Mouse (Mus musculus) urinary bladder, postnatal 25 days (tissue): ENCODE data around the gene Spata13.

ENCODE experiments used
- DNase-seq: peaks from one replicate; pipeline ENCODE4 v3.0.0; 2022; ENCODE audit warnings: low spot score

Spata13 gene

GRCm38 (mm10) chr14:60712289-60712830 lies 78.6 kb downstream of the Spata13 start:
- DNase-seq, result no peak

GRCm38 (mm10) chr14:60715686-60716085 lies 81.9 kb downstream of the Spata13 start:
- DNase-seq, result no peak

DNA sequence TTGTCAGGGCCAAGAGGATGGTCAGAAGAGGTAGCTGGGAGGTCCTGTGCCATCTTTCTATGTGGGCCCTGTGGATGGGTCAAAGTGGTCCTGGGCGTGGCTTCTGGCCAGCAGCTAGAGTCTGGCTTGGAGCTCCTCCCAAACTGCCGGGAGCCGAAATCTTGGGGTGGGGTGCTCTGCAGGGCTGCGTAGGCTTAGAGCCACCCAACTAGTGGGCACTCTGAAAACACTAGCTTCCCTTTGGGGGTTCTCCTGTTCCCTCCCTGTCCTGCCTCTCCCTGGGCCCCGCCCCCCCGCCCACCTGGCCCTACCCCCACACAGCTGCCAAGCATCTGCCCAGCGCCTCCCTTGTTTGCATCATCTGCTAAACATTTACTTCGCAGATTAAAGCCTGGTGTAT lies 87.5 kb downstream of the Spata13 start:
- DNase-seq, result no peak

- DNase-seq, result no peak
Observed at GRCm38 (mm10) chr14:60721938-60722337, 88.1 kb downstream of the Spata13 start.

DNA sequence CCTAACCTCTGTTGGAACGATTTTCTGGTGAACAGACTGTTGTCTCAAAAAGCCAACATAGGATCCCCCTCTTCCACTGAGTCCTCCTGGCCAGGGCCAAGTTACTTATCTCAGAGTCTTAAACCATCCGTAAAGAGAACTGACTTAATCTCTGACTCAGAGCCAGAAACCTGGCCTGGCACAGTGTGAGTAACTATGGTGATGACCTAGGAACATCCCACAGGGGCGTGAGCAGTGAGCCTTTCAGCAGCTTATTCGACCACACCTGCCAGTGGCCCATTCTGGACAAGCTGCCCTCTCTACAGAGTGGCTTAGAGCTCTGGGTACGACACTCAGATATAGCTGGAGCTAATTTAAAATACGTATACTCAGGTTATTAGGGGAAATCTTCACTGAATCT lies 92.3 kb downstream of the Spata13 start:
- DNase-seq, result no peak

DNA sequence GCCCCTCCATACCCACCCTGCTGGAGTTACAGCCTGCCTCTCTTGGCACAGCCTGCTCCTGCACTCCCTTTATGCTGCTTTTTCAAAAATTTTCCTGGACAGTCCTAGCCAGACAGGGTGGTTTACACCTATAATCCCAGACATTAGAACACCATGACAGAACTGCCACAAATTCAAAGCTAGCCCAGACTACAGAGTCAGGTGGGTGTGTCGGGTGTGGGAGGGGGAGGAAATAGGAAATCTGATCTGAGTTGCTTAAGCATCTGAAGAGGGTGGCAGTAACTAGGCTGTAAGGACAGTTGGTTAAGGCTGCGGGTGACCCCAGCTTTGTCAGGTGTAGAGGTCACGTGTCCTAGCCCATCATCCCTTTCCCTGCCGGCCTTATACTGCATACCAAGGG lies 93.3 kb downstream of the Spata13 start:
- DNase-seq, result no peak

GRCm38 (mm10) chr14:60732081-60732480 lies 98.3 kb downstream of the Spata13 start:
- DNase-seq, result no peak

DNA sequence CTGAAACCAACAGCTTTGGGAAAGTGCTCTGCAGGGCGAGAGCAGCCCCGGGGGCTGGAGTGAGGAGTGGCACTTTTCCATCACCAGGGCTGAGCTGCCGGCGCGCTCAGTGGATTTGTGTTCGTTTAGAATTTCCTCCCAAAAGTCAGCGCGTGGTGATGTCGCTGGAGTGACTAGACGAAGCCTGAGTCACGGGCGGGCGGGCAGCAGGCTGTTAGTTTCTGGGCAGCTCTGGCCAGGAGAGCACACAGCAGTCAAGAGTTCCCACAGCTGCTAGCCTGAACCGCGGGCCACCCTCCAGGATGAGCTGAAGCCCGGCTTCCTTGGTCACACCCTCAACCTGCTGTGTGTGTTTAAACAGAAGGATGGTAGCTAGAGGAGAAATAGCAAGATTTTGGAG lies 99.0 kb downstream of the Spata13 start:
- DNase-seq, result peak; percentile 47

GRCm38 (mm10) chr14:60733706-60734105 lies 99.9 kb downstream of the Spata13 start:
- DNase-seq, result no peak

GRCm38 (mm10) chr14:60735206-60735605 lies 101.4 kb downstream of the Spata13 start:
- DNase-seq, result no peak

GRCm38 (mm10) chr14:60735848-60736547 lies 102.2 kb downstream of the Spata13 start:
- no peak for DNase-seq

DNA sequence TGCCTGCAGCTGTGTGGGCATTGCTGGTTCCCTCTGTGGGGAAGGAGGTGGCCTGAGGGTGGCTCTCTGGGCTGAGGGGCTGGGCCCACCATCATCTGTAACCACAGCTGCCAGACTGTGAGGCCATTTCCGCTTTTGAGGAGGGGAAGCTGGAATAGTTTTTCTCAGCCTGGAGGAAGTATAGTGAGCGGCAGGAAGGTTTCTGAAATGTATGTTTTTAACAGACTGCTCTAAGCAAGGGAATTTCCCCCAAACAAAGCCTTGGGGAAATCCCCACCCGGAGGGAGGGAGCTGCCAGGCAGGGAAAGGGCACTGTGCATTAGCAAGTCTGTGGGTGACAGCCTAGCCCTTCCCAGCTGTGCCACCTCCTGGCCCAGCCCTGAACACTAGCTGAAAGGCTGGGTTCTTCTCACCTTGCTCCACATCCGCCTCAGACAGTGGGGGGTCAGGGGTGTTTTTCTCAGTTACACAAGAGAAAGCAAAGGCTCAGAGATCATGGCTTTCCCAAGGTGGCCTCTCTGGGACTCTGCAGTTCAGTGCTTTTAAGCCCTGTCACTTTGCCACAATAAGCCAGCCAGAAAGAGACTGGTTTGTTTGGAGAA lies 102.9 kb downstream of the Spata13 start:
- no peak for DNase-seq

- DNase-seq, result no peak
Observed at GRCm38 (mm10) chr14:60737202-60737611, 103.4 kb downstream of the Spata13 start.

DNA sequence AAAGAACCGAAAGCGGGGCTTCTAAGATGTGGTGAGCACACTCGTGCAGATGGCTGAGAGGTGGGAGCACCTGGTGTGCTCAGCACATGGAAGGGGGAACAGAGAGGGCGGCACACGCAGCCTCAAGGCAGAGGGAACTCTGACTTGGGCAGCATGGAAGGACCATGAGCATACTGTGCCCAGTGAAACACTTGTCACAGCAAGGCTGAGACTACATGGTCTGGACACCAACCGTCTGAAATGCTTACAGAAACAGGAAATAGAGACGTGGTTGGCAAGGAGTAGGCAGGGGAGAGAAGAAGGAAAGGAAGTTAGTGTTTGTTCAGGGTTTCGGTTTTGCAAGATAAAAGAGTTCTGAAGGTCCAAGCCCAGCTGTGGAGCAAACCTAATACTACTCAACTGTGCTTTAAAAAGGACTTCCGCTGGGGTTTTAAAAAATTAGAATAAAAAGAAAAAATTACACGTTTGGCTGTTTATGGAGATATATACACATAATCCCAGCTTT lies 104.7 kb downstream of the Spata13 start:
- DNase-seq, result no peak

DNA sequence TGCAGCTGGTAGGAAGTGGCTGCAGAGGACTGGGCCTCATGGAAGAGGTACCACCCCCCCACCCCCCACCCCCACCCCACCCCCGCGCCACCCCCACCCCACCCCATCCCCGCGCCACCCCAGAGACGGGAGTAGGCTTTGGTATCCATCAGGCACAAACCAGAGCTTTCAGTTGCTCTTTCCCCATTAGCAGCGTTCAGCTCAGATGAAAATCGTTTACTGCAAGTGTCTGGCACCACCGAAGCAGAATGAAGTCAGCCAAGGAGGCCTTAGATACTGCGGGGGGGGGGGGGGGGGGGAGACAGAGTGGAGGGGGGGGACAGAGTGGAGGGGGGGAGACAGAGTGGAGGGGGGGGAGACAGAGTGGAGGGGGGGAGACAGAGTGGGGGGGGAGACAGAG lies 105.4 kb downstream of the Spata13 start:
- DNase-seq, result no peak

- no peak for DNase-seq
Observed at GRCm38 (mm10) chr14:60739616-60740015, 105.8 kb downstream of the Spata13 start.

DNA sequence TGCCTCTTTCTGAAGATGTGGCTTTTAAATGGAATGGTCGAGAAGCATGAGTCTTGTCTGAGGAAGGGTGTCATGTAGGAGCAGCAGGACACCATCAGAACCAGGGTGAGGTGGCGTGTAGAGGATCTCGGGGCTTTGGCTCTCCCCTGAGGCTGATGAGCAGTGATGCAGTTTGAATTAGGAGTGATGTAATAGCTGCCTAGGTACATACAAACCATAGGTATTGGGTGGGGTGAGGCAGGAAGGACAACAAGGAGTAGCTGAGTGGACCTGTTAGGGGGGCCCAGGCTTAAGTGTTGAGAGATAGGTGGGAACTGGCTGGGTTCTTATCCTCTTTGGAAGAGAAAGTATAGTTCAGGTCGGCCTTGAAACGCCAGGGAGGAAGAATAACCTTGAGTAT lies 106.7 kb downstream of the Spata13 start:
- DNase-seq, result no peak

DNA sequence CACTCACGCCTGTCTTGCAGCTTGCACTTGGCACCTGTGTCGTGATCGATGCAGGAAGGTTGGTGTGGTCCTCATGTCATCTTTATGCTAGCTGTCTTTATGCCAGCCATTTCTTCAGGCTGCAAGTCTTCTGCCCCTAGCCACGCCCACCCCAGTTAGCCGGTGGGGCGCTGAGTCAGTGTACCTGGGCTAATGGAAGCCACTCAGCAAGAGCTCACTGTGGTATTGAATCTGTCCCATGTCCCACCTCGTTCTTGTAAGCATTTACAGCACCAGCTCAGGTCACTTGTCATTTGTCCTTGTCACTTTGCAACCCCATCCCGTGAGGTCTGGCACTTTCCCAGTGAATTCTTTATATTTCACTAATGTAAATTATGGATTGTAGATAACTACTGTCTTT lies 107.2 kb downstream of the Spata13 start:
- DNase-seq, result no peak

DNA sequence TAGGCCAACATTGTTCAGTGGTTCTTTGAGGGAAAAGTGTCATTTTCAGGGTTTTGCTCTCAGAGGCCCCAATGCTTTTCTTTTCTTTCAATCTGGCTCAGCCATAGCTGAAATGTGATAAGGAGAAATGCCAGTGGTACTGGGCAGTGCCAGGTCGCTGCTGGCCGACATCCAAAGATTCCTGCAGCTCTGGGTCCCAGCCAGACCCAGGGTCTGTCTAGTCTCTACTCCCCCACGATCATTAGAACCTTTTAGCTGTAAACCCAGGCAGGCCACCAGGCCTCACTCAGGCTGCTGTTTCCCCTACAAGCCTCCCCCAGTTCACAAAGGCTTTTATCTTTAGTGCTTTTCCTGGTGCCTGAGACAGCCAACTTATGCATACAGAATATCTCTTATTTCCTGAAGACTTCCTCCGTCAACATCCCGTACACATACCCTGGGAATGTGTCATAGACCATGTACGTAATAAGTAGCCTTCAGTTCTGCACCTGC lies 107.7 kb downstream of the Spata13 start:
- DNase-seq, result no peak

DNA sequence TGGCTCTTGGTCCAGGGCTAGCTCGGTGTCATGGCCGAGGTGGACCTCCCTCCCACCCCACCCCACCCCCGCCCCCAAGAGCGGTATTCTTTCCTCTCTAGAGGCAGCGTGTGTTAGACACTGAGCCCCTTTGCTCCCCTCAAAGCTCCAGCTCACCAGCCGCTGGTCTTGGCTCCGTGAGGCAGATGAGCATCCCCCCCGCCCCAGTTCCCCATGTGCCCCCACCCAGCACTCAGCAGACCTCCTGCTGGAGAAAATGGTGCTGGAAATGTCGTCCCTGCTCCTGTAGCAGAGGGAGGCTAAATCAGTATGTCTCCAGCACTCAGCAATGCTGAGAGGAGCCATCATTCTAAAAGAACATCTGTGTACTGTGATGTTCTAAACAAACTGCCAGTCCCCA lies 109.9 kb downstream of the Spata13 start:
- no peak for DNase-seq

GRCm38 (mm10) chr14:60745201-60745600 lies 111.4 kb downstream of the Spata13 start:
- DNase-seq, result no peak

DNA sequence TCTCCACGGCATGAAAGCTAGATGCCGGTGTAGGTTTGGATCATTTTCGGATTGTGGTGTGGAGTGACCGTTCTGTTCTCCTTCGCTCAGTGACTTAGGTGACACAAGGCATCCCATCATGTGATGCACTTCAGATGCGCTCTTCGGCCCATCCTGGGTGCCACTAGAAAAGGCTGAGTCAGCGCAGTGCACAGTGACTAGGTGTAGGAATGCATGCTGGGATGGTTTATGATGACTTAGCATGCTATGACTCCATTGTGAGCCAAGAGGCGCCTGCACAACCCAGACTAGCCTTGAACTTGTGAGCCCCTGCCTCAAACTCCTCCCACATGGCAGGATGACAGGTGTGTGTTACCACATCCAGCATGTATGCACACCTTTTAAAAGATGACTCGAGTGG lies 112.3 kb downstream of the Spata13 start:
- DNase-seq, result no peak

- DNase-seq, result no peak
Observed at GRCm38 (mm10) chr14:60747154-60747870, 113.5 kb downstream of the Spata13 start.
